Mouse (Mus musculus): ENCODE data around the gene G0s2.
"Not testable (repeated sequence)": the region's sequence is repeated elsewhere in the genome, so short reads cannot be mapped to it uniquely, and the experiment has no call there.

G0s2 gene

DNA sequence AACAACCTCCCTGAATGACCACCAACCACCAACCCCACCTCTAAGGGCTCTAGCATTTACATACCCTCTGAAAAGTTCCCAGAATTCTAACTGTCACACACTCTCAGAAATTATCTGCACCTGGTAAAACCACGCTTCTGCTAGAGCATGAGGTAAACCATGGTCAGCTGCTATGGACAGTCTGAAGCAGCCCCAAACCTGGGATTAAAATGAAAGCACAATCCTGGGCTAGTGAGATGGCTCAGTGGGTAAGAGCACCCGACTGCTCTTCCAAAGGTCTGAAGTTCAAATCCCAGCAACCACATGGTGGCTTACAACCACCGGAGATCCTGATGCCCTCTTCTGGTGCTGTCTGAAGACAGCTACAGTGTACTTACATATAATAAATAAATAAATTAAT is 19.1 kb downstream of the G0s2 start:
- DNase-seq (ENCODE audit: low spot score) = not testable (repeated sequence)

DNA sequence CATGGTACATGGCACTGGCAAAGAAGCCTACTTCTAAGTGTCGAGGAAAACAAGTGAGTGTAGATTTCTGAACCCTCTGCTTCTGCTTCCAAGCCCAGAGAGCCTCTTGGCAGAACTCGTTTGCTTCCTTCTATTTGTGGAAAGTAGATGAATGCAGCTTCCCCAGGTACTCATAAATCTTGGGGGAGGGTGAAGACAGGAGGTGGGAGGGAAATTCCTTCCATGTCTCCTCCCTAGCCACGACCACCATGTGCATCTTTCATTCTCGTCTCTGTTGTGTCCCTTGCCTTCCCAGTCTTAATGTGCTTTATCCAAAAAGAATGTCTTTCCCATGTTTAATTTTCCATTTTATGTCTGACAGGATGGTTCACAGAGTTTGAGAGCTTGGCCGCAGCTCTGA is 20.4 kb downstream of the G0s2 start:
- no peak for DNase-seq (ENCODE audit: low spot score)

DNA sequence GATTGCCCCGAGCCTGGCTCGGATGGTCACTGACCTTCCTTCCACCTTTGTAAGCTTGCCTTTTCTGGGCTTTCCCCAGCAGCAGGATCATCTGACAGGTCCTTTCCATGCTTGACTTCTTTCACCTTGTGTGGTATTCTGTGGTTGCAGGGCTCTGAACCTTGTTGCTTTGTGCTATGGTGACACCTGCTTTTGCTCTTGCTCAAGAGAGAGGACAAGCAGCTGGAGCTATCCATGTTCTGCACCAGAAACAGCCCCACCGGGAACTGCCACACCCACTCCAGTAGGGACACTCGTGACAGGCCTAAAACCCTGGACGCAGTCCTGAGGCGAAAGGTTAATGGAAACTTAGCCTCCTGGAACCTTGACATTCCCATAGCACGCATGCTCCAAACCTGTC is 21.6 kb downstream of the G0s2 start:
- no peak for DNase-seq (ENCODE audit: low spot score)

DNA sequence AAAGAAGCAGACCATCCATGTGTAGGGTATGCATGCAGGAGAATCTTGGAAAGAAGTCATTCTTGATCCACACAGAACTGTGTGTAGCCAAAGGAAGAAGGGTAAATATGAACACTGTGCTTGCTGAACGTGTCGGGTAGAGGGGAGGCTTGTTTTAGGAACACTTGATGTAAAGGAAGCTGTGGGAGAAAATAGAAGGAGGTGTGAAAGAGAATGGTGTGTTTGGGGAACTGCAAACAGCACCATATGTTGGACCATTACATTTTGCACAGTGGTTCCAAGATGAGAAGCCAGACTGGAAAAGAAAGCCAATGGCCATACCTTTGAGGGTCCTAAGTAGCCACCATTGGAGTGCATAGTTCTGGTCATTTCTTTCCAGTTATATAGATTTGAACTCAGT is 23.0 kb downstream of the G0s2 start:
- no peak for DNase-seq (ENCODE audit: low spot score)

DNA sequence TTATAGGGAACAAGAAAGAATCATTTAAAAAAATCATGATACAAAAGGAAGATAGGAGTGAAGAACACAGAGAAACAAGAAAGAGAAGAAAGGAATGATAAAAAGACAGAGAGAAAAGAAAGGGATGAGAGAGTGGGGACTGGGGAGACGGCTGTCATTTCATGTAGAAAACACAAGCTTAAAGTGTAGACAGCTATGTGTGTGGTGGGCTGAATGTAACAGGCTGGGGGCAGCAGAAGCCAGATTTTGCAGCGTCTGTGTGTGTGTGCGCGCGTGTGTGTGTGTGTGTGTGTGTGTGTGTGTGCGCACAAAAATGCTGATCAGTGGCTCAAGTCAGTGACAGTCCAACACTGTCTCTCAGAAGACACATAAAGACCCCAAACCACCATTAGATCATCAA is 28.8 kb downstream of the G0s2 start:
- DNase-seq (ENCODE audit: low spot score) = no peak

DNA sequence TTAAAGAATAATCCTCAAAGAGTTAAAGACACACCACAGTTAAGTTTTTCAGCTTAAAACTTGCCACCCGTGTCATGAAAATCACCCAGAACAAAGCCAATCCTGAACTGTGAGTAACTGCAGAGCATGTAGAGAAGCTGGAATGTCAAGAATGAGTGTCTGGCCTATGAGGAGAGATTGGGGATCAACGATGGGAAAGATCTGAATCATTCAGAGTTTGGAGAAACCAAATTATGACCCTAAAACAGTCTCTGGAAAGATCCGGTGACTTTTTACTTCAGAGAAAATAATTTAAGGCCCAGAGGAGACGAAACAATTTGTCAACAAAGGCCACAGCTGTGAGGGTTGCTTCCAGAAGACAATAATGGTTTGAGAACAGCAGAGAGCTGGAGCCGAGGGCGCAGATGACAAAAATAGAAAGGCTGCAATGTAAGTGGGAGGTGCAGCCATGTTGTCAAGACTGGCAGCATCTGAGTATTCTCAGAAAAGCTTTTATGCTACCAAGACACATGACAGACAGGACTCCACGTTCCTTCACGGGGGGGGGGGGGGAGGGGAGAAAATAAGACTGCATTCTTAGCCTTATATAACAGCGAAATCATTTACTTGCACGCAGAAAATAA is 29.3 kb downstream of the G0s2 start:
- DNase-seq (ENCODE audit: low spot score) = no peak

DNA sequence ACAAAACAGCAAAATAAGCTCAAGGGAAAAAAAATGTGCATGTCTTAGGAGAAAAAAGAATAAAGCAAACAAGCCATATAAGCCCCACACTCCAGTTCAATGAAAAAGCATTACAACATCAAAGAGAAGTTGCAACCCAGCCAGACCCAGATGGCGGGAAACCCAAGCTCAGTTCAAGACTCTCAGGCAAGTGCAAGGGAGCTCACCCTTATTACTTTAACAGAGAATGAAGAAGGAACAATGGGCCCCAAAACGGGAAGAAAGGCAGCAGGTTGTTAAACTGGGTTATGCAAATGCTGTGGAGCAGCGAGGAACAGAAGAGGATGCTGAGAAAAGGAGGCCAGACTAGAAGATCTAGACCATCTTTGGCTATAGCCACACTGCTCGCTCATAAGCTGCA is 30.2 kb downstream of the G0s2 start:
- no peak for DNase-seq (ENCODE audit: low spot score)

DNA sequence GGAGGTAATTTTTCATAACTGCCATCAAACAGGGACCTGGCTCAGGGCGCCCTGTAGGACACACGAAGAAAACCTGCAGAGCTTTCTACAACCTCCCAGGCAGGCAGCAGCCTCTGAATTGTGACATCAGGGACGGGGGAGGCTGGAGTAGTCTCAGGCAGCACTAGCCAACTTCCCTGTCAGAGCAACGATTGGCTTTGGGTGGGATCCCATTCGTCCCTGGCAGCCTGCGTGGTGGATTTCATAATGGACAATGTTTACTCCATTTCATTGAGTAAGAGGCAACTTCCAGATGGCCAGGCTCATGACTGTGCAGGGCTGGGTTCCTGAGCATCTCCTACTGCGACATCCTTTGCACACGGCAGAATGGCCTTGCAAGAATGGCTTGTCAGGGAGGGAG is 30.8 kb downstream of the G0s2 start:
- no peak for DNase-seq (ENCODE audit: low spot score)

DNA sequence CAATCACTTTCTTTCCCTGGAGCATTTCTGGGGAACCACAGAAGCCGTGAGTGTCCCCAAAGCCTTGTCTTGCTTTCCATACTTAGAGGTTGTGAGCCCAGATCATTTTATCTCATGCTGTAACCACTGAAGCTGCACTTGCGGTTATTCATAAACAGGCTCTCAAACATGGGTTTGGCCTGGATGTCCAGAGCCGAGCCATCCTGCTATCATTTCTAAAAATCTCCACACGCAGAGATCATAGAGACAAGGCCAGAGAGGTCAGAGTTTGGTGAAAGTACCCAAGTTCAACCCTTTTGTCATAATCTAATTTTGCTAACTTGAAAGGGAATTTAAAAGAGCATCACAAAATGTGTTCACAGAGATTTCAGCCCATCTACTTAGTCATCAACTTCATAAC is 31.6 kb downstream of the G0s2 start:
- DNase-seq (ENCODE audit: low spot score) = no peak

DNA sequence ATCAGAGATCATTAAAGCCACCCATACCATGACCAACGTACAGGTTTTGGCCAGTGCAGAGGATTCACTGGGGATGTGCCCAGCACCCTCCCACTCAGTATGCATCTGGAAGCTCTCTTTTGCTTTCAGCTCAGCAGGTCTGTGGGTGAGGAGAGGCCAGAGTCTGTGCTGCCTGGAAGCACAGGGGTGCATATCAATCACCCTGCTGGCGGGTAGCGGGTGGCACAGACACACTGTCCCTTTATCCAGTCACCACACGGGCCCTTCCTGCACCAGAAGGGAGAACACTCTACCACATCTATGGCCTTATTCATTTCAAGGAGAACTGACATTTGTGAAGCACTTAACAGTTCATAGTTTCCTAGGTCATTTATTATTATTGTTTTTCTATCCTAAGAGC is 34.6 kb downstream of the G0s2 start:
- no peak for DNase-seq (ENCODE audit: low spot score)

DNA sequence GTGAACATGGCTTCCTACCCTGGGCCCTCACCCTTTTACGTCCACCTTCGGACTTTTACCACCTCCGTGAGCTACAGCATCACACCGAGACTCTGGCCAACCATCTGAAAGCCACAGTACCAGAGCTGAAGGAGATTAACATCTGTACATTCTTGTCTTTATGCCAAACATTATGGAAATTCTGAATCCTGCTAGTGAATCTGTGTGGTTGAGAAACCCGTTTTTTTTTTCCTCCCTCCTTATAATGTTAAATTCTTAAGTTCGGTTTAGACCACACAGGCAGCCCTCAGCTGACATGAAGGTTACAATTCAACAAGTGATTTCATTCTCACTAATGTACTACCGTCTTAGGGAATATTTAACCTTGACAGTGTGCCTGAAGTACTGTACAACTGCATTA is 38.1 kb downstream of the G0s2 start:
- no peak for DNase-seq (ENCODE audit: low spot score)

DNA sequence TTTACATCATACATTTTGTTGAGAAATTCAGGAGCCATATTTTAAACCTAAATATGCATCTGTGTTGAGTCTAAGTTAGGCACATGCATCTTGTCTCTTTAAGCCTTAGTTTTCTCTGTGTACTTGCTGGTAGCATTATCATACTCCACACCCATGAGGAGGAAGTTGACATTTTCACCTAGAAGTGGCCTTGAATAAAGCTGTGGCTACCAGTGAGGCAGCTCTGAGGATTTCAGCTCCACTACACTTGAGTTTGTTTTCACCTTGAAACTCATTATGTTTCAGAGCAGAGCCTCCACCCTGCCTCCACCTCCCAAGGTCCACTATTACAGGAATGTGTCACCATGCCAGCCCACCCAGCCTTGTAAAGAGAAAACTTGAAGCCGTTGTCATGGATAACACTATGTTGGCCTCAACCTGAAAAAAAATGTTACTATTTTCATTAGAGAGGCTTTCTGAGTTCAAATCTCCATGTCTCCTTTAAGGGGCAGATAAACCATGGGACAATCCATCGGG is 38.8 kb downstream of the G0s2 start:
- no peak for DNase-seq (ENCODE audit: low spot score)

DNA sequence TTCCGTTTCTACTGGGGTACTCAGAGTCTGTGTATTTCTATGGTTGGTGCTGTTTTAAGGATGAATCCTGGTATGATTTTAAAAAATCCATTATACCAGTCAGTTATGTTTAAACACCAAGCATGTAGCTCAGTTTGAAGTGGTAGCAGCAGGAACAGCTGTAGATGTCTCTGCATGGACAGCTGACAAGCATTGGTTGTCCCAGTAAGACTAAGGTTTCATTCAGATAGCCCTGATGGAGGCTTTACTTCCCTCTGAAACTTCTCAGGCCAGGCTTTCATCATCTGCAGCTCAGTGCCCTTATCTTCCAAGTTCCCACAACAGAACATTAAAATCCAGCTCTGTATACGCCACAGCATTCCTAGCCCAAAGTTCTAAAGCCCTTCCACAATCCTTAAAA is 40.3 kb downstream of the G0s2 start:
- no peak for DNase-seq (ENCODE audit: low spot score)

DNA sequence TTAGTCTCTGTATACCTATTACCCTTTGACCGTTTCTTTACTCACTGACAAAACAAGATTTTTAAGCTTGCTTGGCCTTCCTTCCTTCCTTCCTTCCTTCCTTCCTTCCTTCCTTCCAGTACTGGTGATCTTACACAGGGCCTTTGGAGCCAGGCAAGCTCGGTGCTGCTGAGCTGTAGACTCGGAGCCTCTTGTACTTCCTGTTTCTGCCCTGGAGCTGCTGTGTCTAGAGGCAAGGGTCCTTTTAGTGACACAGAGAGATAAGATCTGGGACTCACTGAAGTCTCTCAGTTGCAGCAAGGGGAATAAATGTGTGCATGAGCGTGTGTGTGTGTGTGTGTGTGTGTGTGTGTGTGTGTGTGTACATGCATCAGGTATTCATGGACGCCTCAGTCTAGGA is 42.1 kb downstream of the G0s2 start:
- no peak for DNase-seq (ENCODE audit: low spot score)

DNA sequence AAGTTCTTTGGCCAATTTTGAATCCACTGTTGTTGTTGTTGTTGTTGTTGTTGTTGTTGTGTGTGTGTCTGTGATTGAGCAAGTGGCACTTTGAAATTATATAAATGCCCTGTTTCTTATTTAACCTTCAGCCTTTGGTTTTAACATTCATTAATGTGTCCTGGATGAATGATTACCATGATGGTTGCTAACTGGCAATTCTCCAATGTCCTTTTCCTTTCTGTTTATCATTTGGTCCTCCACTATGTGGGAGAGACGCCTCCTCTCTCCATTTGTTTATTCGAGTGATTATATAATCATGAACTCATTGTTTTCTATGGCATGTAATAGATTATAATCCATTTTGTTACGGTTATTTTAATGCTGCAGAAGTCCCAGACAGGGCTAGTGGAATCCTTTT is 42.5 kb downstream of the G0s2 start:
- no peak for DNase-seq (ENCODE audit: low spot score)

DNA sequence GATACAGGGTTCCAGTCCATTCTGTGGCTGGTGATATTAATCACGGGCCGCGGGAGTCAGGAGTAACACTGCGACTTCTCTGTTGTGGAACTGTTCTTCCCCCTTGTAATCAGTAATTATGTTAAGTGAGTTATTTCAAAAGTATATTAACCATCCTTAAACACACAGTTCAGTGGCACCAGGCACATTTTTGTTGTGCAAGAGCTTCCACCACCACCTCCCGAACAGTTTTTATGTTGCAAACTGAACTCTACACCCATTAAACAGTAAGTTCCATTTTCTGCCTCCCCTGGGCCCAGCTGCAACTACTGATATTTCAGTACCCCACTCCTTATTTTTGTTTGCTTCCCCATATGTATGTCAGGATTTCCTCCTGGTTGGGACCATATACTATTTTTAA is 43.4 kb downstream of the G0s2 start:
- DNase-seq (ENCODE audit: low spot score) = no peak

DNA sequence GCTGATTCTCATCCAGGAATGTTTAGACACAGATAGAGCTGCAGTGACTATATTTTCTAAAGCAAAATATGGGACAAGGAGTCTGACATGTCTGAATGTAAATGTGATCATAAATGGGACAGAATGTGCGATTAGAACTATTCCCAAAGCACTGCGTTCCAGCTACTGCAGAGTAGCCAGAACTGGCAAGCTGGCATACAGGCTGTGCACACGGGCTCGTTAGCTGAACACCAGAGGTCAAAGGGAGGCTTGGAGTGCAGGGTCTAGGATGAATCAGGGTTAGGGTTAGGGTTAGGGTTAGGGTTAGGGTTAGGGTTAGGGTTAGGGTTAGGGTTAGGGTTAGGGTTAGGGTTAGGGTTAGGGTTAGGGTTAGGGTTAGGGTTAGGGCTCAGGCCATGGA is 45.5 kb downstream of the G0s2 start:
- DNase-seq (ENCODE audit: low spot score) = no peak

DNA sequence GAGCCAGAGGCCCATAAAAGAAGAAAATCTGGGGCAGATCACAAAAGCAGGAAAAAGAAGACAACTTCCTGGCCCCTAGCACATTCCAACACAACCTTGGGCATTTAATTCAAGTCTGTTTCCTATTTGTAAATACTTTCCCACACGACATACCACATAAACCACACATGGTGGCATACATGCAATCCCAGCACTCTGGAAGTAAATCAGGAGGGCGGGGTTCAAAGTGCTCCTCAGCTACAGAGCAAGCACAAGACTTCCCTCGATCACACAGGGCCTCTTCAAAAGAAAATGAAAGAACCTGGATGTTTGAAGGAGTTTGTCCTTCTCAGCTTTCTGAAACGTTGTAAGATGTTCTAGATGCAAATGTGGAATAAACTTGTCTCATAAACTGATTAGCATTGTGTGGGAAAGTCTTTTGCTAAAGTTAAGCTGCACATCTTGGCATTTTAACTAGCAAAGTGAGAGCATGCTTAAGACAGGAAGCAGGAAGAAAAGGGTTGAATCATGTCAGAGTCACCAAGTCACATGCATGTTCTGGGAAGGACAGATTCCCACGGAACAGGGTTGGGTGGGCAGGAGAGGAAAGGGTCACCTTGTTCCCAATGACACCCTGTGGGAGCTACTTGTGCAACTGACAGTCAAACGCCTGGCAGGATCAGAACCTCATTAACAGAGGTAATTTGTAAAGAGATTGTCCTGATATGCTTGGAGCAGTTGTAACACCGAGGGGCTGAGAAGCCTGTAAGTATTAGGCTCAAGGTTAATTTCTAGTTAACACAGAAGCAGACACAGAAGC is 46.1 kb downstream of the G0s2 start:
- DNase-seq (ENCODE audit: low spot score) = no peak

DNA sequence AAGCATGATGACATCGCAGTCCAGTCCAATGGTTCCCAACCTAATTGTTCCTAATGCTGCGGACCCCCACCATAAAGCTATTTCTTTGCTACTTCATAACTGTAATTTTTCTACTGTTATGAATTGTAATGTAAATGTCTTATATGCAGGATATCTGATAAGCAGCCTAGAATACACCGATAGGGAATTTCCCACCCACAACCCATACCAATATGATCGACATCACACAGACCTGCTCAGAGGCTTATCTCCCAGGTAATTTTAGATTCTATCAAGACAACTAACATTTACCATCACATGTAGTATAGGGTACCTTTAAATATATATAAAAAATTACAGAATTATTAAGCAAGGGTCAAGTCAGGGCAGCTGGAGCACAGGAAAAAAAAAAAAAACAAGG is 46.9 kb downstream of the G0s2 start:
- DNase-seq (ENCODE audit: low spot score) = no peak

DNA sequence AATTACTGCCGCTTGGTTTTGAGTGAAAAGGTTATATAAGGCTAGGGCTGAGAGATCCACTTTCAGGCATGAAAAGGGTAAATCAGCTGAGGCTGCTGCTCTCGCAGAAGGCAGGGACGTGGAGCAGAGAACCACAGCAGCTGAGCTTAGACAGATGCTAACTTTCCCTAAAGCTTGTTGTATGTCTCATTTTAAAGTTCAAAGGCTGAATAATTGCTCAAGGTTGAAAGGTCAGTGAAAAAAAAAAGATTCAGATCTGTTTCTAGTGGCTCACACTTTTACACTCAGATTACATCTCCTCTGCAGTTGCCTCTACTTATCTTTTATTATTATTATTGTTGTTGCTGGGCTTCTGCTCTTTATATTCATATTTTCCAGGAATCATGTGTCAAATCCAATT is 47.5 kb downstream of the G0s2 start:
- DNase-seq (ENCODE audit: low spot score) = no peak

Data from T-cell, adult 2 months (primary cell).